Mouse (Mus musculus) ovary, postnatal 14 days (tissue): ENCODE data around the gene Yaf2.
A peak's percentile ranks its signal among the peaks of the same experiment; 100 is the strongest.
"Not testable (repeated sequence)": the region's sequence is repeated elsewhere in the genome, so short reads cannot be mapped to it uniquely, and the experiment has no call there.

ENCODE experiments used
- DNase-seq: peaks from one replicate; pipeline ENCODE4 v3.0.0; 2022; ENCODE audit warnings: low spot score

The Yaf2 gene

DNA sequence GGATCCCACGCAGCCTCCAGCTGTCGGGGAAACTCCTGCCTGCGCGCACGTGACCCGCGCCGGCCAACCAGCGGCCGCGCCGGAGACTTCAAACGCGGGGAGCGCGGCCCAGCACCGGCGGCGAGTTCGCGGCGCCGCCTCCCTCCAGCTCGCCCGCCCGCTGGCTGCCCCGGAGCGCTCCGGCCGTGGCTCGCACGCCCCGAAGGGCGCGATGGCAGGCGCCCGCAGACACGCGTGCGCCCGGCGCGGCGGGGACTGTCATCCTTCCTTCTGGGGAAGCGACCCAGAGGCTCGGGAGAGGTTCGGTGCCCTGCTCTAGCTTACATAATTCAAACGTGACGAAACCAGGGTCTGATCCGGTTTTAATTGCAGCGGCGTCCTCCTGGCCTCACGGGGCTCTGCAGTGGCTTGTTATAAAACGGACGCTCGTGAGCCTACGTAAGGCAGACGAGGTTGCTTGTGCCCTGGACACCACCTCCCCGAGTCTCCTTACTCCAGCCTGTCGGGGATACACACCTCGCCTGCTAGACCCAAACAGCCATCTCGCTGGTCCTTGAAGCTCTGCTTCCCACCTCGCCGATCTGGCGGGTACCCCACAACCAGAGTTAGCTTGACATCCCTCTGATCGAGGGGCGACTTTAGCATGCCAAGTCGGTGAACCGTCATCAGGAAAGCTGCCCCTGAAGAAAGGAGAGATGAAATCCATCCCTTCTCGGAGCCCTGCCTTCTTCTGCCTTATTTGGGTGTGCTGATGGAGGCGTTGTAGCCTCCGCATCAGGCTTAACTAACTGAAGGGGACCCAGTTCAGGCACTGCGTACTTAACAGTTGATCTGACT is at the start of gene Yaf2:
Gene Yaf2, minus strand, starts transcription at position 11 of the 837 bp plus-strand sequence.
- peak; percentile 68 for DNase-seq

DNA sequence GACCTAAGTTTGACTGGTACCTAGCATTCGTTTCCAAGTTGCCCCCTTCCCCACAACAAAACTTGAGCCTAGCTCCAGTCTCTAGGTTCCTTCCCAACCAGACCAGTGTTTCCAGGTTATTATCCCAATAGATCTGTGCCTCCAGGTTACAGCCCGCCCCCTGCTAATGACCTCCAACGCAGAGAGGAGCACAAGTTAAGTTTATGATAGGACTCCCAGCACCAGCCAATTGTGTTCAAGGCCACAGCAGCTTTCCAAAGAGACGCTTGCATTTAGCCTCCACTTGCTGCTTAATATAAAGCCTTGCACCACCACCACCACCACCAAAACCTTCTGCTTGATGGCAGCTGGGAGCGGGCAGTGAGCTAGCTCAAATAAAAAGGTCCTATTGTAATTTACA is 44.6 kb upstream of the Yaf2 start:
- DNase-seq: no peak

DNA sequence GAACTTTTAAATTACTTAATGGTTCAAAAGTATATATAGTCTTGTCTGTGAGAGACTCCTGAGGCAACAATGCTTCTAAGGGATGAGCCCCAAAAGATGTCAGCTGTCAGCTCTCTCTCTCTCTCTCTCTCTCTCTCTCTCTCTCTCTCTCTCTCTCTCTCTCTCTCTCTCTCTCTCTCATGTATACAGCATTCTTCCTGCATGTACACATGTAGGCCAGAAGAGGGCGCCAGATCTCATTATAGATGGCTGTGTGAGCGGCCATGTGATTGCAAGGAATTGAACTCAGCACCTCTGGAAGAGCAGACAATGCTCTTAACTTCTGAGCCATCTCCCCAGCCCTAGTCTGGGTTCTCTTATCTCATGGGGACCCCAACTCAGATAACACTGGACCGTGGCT is 42.4 kb upstream of the Yaf2 start:
- DNase-seq: no peak

DNA sequence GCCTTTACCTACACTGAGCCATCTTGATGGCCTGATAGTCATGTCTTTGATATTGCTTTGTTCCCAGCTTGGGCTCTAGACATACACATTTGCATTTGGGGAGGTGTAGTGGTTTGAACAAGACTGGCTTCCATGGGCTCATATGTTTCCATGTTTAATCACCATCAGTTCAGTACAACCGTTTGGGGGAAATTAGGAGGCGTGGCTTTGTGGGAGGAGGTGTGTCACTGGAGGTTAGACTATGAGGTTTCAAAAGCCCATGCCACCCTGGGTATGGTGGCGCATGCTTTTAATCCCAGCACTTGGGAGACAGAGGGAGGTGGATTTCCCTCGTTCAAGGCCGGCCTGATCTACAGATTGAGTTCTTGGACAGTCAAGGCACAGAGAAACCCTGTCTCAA is 39.0 kb upstream of the Yaf2 start:
- DNase-seq: no peak

DNA sequence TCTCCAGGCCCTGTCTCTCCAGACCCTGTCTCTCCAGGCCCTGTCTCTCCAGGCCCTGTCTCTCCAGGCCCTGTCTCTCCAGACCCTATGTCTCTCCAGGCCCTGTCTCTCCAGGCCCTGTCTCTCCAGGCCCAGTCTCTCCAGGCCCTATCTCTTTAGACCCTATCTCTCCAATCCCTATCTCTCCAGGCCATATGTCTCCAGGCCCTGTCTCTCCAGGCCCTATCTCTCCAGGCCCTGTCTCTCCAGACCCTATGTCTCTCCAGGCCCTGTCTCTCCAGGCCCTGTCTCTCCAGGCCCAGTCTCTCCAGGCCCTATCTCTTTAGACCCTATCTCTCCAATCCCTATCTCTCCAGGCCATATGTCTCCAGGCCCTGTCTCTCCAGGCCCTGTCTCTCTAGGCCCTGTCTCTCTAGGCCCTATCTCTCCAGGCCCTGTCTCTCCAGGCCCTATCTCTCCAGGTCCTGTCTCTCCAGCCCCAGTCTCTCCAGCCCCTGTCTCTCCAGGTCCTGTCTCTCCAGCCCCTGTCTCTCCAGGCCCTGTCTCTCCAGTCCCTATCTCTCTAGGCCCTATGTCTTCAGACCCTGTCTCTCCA is 35.9 kb upstream of the Yaf2 start:
- DNase-seq: not testable (repeated sequence)

DNA sequence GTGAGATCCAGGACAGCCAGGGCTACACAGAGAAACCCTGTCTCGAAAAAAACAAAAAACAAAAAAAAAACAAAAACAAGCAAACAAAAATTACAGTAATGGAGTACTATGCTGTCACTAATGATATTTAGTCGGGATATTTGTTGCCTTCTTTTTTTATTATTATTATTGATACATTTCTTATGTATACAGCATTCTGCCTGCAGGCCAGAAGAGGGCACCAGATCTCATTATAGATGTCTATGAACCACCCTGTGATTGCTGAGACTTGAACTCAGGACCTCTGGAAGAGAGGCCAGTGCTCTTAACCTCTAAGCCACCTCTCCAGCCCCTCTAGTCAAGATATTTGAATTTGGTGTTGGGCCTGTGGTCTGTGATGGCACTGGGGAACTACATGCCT is 35.1 kb upstream of the Yaf2 start:
- no peak for DNase-seq

DNA sequence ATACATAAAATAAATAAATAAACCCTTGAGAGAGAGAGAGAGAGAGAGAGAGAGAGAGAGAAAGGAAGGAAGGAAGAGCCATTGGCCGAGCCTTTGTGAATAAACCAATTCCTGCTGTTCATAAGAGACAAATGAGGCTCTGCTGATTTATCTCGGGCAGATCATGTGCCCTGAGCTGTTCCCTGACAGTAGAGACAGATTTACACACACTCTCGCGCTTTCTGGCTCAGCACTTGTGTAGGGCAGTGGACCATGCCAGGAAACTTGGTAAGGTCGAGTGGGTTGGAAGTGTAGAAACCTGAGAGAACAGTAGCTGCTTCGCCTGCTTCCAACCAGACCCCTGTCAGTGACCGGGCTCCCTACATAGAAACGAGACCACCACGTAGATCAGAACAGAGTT is 31.8 kb upstream of the Yaf2 start:
- no peak for DNase-seq

DNA sequence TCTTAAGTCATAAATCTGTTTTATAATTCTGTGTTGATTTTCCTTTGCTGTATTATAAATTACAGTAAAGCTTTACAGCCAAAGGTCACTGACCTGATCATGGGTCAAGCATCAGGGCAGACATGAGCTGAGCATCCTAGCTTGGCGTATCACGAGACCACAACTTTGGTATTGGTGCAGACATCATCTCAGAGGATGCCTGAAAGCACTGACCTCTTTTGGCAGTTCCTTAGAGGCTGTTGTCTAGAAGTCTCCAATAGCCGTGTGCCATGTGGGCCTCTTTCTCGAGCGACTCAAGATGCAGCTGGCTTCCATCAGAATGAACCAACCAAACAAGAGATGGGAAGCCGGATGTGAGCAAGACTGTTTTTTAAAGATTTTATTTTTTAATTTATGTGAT is 28.8 kb upstream of the Yaf2 start:
- DNase-seq: no peak

DNA sequence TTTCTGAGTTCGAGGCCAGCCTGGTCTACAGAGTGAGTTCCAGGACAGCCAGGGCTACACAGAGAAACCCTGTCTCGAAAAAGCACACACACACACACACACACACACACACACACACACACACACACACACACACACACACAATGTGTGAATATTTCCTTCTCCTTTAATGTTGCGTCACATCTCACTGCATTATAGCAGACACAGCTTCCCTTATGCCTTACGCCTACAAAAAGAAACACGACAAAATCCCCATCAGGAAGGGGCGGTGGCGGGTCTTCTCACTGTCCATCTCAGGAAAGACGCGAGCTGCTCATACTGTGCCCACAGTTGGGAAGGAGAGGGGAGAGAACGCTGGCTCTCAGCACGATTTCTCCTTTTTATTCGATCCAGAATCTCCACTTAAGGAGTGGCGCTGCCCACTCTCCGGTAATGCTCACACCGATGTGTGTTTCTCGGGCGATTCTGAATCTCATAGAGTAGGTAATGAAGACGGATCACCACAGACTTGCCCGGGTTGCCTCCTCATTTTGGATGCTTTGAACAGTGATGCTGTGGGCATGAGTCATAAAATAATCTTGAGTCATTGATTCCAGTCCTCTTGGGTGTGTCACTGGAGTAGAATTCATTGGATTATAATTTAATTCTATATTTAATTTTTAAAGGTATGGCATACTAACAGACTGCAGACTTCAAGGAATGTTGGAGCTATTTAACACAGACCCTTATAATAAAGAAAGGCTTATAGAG is 21.8 kb upstream of the Yaf2 start:
- DNase-seq: no peak

DNA sequence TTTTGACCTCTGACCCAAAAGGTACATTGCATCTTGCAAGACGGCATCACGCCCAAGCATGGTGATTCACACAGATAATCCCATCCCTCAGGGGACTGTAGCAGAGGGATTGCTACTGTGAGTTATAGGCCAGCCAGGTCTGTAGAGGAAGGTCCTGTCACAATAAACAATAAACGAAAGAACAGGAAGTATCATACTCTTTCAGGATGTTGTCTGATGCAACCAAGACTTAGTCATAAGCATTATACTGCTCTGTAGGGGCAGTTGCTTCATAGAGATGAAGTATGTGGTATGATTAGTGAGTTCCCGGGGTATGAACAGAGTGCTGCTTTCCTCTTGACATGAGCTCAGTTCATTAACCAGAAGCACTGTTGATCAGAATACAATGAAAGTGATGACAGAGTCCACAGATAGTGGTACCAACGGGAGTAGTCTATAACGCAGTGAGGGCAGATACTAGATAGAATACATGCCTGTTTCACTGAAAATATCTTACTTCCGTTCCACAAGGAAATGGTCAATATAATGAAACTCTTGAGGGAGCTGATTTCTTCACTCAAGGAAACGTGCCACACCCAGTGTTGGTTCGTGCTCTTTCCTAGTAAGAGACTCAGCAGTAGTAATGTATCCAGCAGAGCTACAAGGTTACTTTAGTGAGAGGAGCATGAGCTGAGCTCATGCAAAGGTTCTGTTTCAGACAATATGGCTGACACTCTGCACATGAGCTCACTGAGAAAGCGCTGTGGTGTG is 4.1 kb upstream of the Yaf2 start:
- no peak for DNase-seq

DNA sequence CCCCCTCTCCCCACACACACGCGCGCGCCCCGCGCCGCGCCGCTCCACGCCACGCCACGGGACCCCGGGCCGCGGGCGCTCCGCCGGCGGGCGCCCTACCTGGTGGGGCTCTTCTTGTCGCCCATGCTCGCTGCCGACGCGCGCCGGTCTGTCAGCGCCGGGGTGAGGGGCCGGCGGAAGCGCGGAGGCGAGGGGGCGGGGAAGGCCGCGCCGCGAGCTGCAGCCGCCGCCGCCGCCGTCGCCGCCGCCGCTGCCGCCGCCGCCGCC is 144 bp downstream of the Yaf2 start:
- no peak for DNase-seq

DNA sequence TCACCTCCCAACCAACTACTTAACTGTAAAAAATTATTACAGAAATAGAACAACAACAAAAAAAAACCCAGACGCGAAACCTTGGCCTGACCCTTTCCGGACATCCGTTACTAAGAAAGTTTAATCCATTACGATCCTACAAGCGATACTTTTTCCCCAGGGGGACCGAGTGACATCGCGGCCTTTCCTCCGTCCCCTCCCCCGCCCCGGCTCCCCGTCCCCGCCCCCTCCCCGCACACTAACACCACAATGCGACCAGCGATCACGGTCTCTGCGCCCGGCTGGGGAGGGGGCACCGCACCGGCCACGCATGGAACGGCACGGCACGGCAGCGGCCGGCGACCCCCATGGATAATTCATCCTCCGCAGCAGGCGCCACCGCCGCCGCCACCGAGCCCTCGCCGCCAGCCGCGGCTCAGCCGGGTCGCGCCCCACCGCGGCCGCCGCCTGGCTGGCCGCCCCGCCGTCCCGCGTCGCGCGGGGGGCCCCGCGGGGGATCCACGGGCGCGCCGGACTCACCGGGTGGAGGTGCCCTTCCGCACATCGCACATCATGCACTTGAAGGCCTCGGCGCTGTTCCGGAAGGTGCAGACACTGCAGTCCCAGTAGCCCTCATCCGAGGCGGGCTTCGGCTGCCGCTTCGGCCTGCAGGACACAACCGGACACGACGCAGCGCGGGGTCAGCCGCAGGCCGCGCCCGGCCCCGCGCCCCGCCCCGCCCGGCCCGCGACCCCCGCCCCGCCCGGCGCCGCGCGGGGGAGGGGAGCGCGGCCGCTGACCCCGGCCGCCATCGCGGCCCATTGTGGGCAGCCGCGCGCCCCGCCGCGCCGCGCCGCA is 696 bp downstream of the Yaf2 start:
- DNase-seq: peak; percentile 22

DNA sequence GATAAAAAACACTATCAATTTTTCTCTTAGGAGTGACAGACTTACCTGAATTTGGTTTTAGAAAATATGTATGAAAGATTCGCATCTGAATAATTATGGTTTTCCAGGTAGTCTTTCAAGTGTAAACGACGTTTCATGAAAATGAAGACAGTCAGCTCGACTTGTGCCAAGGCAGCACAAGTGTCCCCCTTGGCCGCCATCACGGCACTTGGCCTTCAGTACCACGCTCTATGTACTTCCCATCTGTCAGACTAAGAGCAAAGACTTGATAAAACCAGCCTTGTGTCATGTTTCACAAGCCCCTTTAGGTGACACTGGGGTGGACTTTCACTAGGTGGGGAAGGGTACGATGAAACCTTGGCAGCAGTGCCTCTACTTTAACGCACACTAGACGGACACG is 5.5 kb downstream of the Yaf2 start:
- DNase-seq: no peak

DNA sequence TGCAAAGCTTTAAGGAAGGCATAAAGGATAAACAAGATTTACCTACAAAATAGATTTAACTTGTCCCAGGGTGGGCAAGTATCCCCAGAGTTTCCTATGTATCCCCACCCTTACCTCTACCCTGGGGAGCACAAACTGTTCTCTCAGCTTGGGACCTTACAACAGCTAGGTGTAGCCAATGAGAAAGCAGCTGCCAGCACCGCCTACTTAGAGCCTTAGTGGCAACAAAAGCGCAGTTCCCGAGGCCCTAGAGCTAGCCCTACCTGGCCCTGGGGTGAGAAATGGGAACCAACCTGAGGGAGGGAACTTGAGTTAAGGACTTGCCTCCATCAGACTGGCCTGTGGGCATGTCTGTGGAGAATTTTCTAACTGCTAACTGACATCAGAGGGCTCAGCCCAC is 9.5 kb downstream of the Yaf2 start:
- DNase-seq: no peak

DNA sequence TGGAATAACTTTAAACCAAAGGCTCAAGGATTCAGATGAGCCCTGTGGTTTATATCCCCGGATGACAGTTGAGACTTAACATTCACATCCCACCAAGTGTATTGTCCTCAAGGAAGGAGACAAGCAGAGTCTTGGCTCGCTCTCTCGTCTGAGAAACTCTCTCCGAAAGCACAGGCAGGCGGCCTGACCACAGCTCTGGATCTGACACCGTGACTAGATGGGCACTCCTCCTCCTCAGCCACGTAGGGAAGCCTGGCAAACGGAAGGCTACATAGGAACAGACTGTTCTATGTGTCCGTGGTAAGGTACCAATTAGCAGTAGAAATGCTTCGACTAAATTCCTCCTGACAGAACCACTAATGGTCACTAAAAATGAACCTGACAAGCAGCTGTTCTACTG is 10.1 kb downstream of the Yaf2 start:
- DNase-seq: no peak

DNA sequence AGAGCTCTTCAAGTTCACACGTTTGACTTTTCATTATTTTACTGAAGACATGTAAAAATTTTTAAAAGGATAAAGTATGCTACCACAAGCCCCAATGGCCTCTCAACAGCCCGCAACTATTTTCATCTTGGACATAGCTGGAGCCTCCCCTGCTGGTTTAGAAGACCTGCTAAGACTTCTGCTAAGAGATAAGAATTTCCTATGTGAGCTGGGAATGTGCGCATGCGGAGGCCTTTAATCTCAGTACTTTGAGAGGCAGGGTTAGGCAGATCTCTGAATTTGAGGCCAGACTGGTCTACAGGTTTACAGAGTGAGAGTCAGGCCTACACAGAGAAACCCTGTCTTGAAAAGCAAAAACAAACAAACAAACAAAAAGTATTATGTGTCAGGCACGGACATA is 11.4 kb downstream of the Yaf2 start:
- no peak for DNase-seq

DNA sequence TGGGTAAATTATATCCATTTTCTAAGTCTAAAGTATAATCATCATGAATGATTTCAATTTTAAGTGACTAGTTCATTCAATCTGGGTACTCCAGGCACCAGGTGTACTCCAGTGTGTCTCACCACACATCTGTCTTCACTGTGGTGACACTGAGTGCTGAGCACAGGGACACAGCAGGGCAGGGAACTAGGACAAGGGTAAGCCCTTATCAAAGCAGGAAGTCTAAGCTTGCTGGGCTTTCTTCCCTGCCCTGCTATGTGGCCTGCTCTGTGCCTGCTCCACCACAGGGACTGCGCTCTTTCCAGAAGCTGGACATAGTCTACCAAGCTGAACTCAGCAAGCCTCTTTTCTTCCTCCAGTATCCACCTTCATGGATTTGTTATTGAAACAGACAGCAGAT is 18.0 kb downstream of the Yaf2 start:
- DNase-seq: no peak

DNA sequence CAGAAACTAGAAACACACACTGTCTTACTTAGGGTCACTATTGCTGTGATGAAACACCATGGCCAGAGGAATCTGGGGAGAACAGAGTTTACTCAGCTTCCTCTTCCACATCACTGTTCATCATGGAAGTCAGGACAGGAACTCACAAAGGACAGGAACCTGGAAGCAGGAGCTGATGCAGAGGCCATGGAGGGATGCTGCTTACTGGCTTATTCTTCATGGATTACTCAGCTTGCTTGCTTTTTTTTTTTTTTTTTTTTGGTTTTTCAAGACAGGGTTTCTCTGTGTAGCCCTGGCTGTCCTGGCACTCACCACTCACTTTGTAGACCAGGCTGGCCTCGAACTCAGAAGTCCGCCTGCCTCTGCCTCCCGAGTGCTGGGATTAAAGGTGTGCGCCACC is 26.4 kb downstream of the Yaf2 start:
- DNase-seq: not testable (repeated sequence)

DNA sequence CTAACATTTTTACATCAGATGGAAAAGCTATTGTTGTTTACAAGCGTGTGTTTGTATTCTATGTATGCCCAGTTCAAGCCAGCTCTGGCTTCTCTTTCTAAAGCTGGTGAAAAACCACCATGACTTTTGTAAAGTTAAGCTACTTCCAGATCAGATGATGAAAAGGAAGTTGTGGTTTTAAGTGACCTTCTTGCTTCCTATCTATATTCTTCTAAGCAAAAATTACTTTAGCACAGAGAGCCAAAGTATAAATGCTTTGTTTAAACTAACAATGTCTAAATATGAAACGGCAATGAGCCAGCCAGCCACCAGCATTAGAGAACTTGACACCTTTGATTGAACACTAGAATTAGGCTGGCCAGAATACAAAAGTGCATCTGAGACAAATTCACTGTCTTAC is 38.5 kb downstream of the Yaf2 start:
- DNase-seq: no peak

DNA sequence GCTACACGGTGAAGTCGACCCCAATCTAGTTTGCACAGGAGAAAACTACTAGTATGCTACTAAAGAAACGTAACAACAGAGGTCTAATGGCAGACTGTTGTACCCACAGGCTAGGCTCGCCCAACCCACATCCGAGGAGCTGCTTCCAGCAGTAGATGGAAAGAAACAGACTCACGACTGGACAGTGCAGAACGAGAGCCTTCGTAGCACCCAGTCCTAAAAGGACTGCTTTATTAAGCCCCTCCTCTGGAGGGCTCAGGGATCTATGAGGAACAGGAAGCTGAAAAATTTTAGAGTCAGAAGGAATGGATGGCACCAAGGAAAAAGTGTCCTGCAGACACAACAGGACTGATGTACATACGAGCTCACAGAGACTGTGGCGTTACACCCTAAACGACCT is 42.3 kb downstream of the Yaf2 start:
- no peak for DNase-seq

DNA sequence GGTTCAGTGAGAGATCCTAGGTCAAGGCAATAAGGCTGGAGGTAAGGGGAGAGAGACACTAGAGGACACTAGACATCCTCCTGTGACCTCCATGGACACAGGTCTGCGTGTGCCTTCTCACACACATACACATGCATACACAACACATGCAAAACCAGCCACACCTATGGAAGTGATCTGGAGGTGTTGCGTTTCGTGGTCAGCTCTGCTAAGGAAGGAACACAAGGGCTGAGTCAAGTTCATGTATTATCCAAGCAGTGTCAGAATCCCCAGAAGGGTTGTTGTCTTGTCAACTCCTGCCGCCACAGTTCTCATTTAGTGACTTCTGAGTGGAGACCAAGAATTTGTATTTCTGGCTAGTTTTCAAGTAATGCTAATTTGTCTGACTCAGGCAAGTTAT is 48.4 kb downstream of the Yaf2 start:
- no peak for DNase-seq

DNA sequence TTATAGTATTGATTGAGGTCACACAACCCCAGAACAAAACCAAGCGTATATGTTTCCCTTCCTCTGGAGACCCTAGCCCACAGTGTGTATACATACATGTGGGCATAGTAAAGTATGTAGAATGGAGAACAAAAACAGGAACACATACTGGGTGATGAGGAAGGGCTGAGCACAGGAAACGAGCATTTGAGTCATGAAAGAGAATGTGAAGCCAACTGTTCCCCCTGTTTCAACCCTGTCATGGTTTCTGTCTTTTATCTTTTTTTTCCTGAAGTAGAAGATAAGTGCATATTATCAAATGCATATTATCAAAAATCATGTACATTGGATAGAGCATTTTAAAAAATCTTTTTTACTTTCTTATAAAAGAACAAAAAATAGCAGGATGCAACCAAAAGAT is 49.1 kb downstream of the Yaf2 start:
- DNase-seq: no peak
